Mouse (Mus musculus): ENCODE measurements around the gene Cox17.

Cox17 gene

DNA sequence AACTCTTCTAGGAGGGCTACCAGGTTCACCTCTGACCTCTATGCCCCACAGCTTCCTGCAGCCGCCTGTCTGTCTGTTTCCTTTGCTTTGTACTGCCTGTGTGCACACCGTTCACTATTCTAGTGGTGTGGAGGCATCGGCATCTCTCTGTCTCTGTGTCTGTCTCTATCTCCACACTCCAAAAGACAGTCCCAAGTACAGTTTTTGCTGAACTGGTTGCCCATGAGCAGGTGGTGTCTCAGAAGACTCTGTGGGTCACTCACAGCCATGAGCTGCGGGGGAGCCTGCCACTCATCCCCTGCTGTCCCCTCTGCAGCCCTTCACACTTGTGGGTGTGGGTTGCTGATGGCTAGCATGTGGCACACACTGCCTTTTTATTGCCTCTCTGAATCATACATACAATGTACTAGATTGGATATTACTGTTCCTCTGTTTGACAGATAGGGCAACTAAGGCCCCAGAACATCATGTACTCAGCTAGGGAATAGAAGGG is 23.2 kb downstream of the Cox17 start:
- no peak for DNase-seq (ENCODE audit: extremely low read depth, low read depth, low spot score)

DNA sequence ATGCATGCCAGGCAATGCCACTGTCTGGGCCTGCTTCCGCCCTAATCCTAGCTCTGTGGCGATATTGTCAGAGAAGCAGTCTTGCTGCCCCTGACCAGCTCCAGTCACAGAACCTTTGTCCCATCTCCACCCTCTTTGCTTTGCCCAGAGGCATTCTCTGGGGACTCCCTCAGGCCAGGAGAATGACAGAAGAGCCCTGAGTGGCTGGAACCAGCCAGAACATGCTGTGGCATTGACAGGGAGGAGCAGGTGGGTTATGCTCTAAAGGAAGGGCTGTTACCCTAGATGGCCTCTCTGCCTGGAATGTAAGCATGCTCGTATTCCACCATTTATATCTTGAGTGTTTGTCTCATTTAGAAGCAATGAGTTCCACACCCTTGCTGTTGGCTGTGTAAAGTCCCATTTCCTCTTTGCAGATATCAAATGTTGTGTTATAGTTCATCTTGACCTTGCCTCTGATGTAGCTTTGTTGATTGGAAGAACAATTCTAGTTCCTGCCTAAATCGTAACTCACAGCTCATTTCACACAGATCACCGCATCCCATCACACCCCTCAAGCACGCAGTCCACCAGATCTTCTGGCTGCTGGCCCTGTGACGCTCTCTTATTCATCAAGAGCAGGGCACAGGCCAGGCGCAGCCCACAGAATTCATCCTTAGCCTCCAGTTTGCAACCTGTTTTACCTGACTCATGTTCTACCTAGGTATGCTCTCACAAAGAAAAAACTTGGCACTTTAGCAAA is 24.0 kb downstream of the Cox17 start:
- DNase-seq (ENCODE audit: extremely low read depth, low read depth, low spot score), result no peak

DNA sequence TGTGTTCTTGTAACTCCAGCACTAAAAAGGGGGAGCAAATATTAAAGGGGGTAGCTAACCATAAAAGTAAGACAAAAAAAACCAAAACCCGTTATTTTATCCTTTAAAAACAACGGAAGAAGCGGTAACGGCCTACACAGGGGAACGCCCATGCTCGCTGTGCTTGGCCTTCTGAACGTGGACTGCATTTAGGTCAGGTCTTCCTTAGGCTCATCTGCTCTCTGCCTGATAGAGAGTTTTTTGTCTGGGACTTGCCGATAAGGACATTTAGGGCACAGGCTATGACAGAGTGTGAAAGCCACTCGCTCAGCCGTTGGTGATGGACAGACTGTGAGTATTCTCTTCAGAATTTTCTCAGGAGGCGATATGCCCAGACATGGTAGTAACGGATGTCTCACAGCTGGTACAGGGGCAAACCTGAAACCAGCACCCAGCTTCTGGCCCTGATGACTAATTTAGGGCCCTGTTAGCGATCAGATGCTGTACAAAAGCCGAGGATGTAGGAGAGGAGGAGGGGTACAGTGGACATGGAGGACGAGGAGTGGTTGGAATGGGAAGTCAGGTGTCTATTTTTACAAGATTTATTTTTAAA is 25.0 kb downstream of the Cox17 start:
- no peak for DNase-seq (ENCODE audit: extremely low read depth, low read depth, low spot score)

DNA sequence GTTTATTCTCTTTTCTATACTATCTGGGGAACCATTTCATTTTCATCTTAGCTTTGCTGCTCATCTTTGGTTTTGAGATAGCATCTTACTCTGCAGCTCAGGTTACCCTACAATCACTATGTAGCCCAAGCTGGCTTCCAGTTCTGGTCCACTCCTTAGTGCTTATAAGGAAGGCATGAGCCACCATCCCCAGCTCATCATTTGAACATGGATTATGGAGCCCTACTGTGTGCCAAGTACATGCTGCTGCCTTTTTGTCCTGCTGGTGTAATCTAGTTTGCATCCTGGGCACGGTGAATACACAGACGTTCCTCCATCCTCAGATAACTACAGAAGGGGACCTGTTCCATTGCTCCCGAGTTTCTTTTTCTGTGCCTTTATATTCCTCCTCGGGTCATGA is 26.1 kb downstream of the Cox17 start:
- DNase-seq (ENCODE audit: extremely low read depth, low read depth, low spot score), result no peak

DNA sequence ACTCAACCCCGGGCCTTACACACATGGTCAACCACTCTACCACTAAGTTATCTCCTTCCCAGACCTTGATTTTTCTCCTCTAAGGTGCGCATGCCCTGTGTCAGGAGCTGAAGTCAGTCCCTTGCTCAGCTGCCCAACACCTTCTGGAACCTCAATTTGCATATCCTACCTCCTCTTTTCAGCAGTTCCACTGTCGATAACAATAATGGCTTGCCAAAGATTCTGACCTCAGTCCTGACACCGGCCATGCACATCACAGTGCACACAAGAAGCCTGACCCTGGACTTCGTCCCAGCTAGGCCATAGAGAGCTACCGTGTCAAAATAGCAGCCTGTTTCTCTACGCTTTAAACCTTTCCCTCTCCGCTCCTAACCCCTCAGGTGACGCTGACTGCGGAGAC is 26.6 kb downstream of the Cox17 start:
- DNase-seq (ENCODE audit: extremely low read depth, low read depth, low spot score), result no peak

DNA sequence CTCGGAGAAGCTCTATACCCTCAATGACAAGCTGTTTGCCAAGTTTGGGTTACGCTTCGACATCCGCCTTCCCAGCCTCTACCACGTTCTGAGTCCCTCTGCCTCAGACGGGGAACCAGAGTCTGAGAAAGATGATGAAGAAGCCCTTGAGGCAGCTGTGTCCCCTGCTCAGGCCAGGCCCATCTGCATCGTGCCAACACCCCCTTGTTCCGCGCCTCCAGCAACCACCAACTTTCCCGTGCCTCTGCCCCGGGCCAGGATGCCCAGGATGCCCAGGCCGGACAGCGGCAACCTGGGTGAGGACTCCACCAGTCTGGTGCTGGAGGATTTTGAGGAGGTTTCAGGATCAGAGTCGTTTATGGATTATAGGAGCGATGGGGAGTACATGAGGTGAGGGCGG is 27.1 kb downstream of the Cox17 start:
- no peak for DNase-seq (ENCODE audit: extremely low read depth, low read depth, low spot score)

DNA sequence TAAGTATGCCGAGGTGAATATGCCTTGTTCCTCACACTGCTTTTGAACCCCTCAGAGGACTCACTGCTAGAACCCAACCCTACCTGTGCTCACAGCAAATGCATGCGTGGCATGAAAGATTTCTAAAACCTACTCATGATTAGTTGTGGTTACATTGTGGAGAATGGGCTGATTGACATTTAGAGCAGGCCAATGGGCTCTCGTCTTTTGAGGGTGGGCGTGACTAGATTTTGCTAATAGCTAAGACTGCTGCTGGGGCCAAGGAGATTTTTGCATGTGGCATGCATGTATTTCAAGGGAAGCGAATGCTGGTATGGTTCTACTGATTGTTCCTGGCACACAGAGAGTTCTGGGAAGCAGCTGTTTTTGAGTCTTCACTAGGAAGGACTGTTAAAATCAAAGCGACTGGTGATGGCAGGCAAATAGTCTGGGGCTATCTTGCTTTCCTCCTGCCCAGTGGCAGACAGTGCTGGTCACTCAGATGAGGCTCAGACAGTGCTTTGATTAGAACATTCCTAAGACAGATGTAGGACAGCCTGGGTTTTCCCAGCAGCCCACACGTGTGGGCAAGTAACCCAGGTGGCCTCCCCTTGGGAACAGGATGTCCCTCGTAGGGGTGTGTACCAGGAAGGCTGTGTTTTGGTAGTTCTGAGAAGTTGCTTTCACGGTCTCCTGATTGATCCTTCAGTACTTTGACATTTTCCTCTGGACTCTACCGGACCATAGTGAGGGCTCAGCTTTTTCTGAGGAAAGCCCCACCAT is 27.8 kb downstream of the Cox17 start:
- DNase-seq (ENCODE audit: extremely low read depth, low read depth, low spot score), result no peak

DNA sequence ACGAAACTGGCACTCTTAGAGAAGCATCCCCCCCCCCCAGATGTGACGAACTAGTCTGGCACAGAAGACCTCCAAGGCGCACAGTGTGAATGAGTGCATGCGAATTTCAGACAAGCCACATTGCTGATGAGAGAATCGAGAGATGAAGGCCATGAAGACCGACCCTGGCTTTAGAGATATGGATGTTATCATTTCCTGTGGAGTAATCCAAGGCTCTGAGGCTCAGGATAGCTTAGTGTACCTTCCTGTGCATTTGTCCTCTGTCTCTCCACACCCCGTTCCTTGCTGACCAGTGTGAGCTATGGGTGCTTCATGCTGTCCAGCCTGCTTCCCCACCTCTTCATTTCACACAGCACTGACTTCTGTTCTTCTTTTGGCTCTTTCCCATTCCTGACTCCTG is 28.4 kb downstream of the Cox17 start:
- DNase-seq (ENCODE audit: extremely low read depth, low read depth, low spot score), result no peak

DNA sequence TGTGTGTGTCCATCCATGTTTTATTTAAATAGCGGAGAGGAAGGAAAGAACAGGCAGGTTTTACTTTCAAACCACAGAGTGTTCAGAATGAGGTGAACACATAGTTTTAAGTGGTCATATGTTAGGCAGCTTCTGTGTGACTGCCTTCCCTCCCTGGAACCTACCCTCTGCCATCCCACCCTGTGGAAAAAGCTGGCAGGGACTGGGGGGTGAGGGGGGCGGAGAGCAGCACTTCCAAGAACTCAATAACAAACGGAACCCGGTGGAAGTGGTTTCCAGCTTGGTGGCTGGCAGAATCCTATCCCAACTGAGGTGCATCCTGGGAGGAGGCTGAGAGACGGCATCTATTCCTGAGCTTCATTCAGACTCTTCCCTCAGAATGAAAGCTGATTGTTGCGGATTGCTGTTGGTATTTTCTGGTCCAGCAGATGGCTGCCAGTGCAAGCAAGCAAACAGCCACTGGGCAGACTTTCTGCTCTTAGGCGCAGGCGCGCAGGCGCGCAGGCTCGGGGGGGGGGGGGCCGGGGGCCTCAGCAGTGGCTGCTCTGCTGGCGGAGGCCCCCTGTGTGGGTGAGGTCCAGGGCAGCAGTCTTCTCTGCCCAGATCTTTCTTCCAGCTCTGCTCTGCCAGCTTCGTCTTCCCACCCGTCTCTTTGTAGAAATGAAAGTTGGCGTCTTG is 29.5 kb downstream of the Cox17 start:
- DNase-seq (ENCODE audit: extremely low read depth, low read depth, low spot score), result no peak

DNA sequence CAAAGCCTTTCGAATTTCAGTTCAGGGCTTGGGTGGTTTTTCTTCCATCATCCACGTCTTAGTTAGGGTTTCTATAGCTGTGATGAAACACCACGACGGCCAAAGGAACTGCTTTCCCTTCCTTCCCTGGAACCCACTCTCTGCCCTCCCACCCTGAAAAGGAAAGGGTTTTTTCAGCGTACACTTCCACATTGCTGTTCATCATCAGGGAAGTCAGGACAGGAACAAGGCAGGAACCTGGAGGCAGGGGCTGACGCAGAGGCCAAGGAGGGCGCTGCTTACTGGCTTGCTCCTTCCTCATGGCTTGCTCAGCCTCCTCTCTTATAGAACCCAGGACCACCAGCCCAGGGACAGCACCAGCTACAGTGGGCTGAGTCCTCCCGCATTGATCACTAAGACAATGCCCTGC is 30.1 kb downstream of the Cox17 start:
- no peak for DNase-seq (ENCODE audit: extremely low read depth, low read depth, low spot score)

DNA sequence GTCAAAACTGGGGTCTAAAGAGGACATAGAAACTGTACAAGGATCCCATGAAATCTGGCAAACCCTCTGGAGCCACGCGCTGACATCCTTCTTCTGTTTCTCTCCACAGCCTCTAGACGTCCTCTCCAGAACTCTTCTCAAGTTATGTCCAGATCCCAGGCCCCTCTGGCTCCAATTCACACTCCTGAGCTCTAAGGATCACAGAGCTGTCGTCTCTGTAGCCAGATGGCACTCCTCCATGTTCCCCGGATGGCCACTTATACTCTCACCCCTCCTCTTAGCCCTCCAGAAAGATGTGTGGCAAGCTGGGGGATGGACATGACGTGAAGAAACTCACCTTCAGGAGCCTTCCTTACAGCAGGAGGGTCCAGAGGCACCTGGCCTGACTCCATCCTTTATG is 30.8 kb downstream of the Cox17 start:
- DNase-seq (ENCODE audit: extremely low read depth, low read depth, low spot score), result no peak

DNA sequence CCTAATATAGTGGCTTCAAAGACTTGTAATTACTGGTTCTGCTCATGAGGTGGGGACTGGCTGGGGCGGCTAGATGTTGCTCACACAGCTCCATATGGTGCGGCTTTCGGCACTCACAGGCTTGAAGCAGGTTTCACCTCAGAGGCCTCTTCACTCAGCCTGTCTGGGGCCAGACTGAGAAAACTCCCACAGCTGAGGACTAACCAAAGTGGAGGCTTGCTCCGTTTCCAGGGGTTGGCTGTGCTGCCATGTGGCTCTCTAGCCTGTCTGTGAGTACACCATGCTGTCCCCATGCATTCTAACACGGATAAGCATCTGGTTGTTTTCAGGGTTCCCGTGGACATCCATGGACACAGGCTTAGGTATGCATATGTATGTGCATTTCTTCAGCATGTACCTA is 31.8 kb downstream of the Cox17 start:
- DNase-seq (ENCODE audit: extremely low read depth, low read depth, low spot score), result no peak

DNA sequence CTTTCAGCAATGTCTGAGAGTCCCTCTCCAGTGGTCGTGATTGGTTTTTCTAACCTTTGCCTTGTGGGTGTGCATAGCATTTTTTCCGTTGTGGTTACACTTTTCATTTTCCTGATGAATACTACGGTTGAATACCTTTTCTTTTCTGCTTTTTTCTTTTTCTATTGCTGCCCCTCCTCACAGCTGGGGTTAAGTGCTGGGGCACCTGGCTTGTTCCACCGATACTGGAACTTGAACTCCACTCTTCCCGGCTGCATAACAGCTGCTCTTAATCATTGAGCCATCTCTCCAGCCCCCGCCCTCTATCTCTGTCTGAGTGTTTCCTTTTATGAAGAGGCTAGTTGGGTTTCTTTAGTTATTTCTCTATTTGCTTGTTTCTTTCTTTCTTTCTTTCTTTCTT is 32.3 kb downstream of the Cox17 start:
- no peak for DNase-seq (ENCODE audit: extremely low read depth, low read depth, low spot score)

DNA sequence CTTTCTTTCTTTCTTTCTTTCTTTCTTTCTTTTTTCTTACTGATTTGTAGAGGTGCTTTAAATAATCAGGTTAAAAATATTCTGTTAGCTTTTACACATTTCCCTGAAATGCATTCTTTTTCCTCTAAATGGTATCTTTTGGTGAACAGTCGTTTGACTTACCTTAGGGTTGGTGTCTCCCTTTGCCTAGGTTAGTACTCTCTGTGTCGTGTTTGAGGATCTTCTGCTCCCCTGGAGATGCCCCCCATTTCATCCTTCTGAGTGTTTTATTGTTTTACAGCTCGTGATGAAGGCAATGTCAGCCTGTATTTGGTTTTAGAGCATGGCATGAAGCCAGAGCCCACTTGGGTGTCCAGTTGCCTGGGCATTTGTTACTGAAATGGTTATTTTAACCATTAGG is 32.7 kb downstream of the Cox17 start:
- DNase-seq (ENCODE audit: extremely low read depth, low read depth, low spot score), result no peak

DNA sequence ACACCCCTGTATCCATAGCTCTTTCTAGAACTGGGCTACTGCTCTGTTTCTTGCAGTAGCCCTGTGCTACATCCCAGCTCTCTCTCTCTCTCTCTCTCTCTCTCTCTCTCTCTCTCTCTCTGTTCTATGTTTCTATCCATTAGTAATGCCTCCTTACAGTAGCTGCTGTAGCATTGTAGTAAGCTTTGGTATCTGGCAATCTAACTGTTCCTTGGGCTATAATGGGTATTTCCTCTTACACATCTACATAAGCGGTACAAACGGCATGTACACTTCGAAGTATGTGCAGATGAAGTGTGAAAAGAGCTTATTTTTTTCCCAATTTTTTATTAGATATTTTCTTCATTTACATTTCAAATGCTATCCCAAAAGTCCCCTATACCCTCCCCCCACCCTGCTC is 33.1 kb downstream of the Cox17 start:
- no peak for DNase-seq (ENCODE audit: extremely low read depth, low read depth, low spot score)

DNA sequence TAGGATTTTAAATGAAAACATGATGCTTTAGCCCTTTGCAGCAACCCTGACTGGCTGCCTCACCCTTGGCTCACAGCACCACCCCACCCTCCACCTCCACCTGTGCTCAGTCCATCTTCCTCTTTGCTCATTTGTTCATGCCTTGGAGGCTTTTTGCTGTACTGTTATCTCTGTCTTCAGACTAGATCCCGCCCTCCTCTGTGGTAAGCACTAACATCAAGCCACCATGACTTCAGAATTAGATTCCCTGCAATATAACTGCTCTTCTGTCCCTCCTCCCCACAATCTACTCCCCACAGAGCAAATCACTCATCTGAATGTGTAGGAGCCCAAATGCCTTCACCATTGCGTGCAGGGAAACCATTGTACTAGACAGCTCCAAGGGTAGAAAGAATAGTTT is 36.9 kb downstream of the Cox17 start:
- no peak for DNase-seq (ENCODE audit: extremely low read depth, low read depth, low spot score)

DNA sequence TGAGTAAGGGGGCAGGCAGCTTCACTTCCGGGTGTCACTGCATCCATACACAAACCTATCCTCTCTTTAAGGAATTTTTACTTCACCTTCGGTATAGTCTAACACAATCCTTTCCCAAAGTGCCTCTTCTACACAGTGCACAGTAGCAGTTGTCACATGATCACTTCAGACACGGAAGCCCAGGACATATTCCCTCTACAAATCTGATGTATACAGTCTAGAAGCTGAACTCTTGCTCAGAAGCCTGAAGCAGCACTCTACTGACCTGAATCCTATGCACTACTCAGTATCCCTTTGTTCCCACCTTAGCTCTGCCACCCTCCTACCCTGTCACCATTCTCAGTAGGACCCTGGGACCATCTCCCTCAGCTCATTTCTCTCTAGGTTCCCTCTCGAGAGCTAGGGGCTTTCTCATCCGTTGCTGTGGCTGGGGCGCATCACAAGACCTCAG is 38.4 kb downstream of the Cox17 start:
- no peak for DNase-seq (ENCODE audit: extremely low read depth, low read depth, low spot score)

DNA sequence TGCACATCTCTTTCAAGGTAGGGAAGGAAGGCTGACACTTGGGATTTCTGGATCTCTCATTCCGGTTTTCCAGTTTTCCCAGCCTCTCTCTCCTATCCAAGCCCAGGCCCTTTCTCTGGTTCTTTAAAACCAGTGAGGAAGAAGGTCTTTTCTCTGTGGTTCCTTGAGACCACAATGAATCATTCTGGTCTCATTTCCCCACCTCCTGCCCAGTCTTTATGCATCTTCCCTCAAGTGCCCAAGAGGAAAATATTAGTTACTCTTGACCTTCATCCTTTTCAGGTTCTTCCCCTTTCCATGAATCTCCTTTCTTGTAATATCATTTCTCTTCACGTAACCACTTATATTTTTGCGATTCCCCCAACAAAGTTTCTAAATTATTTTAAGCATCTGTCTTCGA is 38.9 kb downstream of the Cox17 start:
- DNase-seq (ENCODE audit: extremely low read depth, low read depth, low spot score), result no peak

DNA sequence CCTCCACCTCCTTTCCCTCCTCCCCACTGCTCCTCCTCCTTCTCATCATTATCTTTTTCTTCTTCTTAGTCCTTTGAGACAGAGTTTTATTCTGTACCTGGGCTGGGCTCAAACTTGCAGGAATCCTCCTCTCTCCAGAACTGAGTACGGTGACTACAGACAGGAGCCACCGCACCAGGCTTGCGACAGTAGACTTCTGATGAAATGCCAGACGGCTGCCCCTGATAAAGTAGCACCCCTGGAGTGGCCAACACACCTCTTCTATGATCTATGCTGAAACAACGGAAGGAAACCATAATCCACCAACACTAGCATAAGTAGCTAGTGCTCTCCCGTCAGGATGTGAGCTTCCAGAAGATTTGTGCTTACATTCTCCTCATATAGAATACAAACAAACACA is 40.6 kb downstream of the Cox17 start:
- DNase-seq (ENCODE audit: extremely low read depth, low read depth, low spot score), result no peak

DNA sequence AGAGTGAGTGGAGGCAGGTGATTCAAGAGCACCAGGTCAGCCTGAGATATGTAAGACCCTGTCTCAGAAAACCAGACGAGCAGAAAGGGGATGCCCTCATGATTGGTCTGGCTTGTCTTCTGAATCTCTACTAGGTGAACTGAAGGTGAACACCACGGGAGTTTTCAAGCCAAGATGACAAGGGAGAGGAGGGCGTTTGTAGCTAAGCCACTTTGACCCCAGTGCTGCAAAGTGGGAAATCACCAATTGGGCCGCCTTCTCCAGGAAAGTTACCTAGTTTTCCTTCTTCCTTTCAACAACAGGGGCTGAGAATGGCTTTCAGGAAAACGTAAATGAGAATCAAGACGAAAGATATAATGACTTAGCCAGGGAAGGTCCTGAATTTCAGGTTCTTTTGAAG is 42.0 kb downstream of the Cox17 start:
- no peak for DNase-seq (ENCODE audit: extremely low read depth, low read depth, low spot score)

DNA sequence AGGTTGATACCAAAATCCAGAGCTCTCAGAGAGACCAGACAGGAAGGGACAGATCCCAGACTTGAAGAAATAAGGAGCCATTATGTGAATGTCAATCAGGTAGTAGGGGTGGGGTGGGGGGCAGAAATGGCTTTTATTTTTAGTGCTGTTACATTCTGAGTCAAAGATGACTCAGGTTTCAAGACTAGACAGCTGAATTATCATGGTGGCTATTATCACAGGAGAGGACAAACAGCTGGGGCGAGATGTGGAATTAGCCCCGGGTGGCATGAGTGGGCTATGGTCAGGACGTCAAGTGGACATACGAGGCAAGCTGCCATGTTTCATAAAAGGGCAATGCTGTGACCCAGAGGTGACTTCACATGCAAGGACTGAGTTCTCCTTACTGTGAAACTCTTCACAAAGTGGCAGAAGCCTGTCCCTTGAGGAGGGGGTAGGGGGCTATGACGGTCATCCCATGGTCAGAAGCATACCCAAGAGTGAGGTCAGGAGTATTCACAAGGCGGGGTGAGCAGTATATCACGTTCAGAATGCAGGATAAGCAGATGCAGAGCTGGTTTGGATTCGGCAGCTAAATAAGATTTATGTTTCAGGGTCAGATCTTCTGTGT is 42.6 kb downstream of the Cox17 start:
- no peak for DNase-seq (ENCODE audit: extremely low read depth, low read depth, low spot score)

Measured in fat pad, adult 2 months (tissue).